Mouse (Mus musculus): ENCODE results near the gene Tnnt3. TPM values are rescaled to one million over a fixed set of nuclear protein-coding genes. Genes with fewer than 3 reads are reported as not detected.

The Tnnt3 gene
- total RNA-seq, 2 experiments from 2014 or later, result 0.98 to 10.9 TPM

- DNase-seq, result no peak
Measured at GRCm38 (mm10) chr7:142507453-142507852, 8.8 kb downstream of the Tnnt3 start.

GRCm38 (mm10) chr7:142509518-142509917, 10.9 kb downstream of the Tnnt3 start:
- DNase-seq, result no peak

GRCm38 (mm10) chr7:142510021-142510777, 11.6 kb downstream of the Tnnt3 start:
- no peak for DNase-seq

- DNase-seq, result no peak
Measured at GRCm38 (mm10) chr7:142514048-142514447, 15.4 kb downstream of the Tnnt3 start.

- DNase-seq, result no peak
Measured at GRCm38 (mm10) chr7:142516221-142516978, 17.8 kb downstream of the Tnnt3 start.

DNA sequence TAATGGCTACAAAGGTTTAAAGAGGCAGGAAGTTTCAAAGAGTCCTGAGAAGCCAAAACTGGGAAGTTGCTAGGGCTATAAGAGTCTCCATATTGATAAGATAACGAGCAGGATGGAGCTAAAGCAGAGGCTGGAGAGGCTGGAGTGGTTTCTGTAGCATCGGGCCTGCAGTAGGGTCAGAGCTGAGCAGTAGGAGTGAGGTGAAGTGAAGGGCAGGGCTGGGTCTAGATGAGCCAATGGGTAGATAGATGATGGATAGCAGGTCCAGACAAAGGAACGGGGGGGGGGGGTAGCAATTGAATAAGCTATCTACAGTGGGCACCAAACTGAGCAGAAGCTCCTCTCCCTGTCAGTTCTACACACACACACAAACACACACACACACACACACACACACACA, 18.9 kb downstream of the Tnnt3 start:
- DNase-seq, result no peak

DNA sequence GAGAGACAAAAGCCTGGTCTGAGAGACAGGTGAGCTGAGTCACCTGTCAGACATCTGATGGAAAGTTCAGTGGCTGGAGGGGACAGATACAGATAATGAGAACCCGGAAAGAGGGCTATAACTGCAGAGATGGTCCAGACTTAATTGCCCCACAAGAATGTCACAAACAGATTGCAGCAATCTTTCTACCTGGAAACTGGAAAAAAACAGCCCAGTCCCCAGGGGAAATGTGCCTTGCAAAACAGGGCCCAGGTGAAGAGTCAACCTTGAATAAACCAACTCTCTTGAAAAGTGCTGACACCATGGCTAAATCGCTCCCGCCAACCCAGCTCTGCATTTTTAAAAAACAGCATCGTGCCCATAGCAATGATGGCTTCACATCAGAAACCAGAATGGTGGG, 21.7 kb downstream of the Tnnt3 start:
- DNase-seq, result no peak

DNA sequence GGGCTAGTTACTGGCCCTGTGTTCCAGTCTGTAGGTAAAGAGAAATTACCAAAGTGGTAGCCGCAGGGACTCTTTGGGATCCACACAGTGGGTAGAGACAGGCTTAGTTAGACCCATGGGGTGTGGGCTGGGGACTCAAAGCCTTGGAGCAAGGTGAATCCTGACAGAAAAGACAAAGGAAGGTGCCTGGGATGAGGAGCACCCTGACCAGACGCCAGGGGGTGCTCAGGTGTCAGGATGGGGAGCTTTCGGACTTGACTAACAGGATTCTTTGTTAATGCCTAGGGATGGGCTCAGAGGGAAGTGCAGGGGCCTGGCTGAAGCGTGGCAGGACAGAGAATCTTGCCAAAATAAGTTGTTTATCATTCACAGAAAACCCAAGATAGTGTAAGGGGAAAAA, 23.7 kb downstream of the Tnnt3 start:
- DNase-seq, result peak; percentile 78

- DNase-seq, result peak; percentile 46
Measured at GRCm38 (mm10) chr7:142523200-142523990, 24.8 kb downstream of the Tnnt3 start.

- peak; percentile 44 for DNase-seq
Measured at GRCm38 (mm10) chr7:142525342-142526178, 26.9 kb downstream of the Tnnt3 start.

- DNase-seq, result no peak
Measured at GRCm38 (mm10) chr7:142529350-142529749, 30.7 kb downstream of the Tnnt3 start.

DNA sequence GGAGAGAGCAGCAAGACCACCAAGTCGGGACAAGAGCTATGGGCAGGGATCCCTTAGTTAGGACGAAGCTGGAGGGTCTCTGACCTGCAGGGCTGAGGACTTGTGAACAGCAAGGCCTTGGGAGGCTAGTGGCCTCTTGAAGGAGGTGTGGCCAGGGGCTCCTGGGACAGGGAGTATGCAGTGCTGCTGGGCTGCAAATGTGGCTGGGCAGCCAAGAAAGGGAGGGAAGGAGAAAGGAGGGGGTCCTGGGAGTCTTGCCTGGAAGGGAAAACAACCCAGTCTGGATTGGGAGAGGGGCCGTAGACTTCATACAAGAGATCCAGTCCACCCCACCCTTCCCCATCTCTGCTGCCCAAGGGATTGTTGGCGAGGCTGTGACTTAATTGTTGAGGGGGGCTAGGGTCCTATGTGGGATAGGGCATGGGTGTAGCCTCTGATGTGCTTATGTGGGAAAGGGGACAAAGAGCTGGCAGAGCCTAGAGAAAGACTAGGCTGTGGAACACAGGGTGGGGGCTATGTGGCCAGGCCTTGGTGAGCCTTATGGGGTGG, 33.4 kb downstream of the Tnnt3 start:
- peak; percentile 52 for DNase-seq

- DNase-seq, result no peak
Measured at GRCm38 (mm10) chr7:142532671-142533058, 34.0 kb downstream of the Tnnt3 start, which contains the start of gene Mrpl23. TSS of gene Mrpl23 (plus strand) at chr7:142532686.

DNA sequence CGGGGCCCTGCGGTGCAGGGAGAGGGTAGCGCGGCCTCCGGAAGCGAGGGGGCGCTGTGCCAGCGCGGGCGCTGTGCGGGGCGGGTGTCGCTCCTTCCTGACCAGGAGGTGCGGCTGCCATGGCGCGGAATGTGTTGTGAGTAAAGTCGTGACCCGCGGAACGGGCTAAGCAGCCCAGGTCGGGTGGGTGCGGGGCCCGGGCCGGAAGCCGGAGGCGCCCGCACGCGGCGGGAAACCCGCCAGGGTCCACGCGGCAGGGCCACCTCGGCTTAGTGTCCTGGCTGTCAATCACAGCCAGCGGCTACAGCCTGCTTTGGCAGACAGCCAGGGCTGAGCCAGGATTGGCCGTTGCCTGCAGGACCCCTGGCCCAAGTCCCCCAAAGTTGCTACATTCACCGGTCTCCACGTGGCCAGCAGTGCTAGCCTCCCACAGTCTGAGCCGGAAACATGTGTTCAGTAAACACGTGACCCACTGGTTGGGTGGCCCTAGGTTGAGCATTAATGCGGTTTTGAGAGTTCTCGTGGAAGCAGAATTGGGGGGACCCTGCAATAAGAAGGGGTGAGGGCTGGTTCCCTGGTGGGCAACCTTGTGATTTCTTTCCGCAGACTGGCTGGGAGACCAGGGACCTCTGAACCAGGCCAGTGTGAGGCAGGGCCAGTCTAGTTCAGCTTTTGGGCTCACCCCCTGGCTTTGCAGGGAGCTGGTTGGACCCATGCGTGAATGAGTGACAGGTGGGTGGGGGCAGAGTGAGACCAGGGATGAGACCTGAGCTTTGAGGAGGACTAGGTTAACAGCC, 34.6 kb downstream of the Tnnt3 start:
- DNase-seq, result peak; percentile 91

GRCm38 (mm10) chr7:142535116-142535515, 36.5 kb downstream of the Tnnt3 start:
- peak; percentile 45 for DNase-seq

GRCm38 (mm10) chr7:142535832-142536231, 37.2 kb downstream of the Tnnt3 start:
- no peak for DNase-seq

DNA sequence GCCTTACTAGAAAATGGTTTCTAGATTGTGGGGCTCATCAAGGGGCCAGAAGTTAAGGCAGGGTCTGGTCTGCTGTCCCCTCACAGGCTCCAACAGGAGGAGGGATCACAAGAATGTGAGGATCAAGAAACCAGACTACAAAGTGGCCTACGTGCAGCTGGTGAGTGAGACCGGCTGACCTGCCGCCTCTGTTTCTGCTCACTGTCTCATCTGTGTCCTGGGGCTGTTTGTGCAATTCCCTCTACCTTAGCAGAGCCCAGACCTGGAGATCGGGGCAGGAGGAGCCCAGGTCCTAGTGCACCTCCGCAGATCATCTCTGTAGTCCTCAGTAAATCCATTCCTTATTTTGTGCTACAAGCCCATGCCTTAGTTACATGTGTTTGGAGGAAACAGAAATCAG, 38.5 kb downstream of the Tnnt3 start:
- DNase-seq, result no peak

DNA sequence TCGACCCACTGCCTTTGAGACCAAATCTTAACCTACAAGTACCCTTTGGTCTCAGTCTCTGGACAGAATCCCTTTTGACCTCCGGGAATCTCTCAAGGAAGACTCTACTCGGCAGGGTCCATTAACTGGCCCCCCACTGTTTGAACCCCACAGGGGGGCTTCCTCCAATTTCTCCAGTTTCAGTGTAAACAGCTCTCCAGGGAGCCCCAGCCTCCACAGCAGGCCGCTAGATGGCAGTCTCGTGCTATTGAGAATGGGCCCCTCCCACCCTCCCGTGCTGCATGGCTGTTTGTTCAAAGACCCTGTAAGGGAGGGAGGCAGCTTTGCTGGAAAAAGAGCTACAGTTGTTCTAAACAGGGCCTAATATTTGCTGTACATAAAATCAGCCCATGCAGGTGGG, 39.2 kb downstream of the Tnnt3 start:
- peak; percentile 85 for DNase-seq

DNA sequence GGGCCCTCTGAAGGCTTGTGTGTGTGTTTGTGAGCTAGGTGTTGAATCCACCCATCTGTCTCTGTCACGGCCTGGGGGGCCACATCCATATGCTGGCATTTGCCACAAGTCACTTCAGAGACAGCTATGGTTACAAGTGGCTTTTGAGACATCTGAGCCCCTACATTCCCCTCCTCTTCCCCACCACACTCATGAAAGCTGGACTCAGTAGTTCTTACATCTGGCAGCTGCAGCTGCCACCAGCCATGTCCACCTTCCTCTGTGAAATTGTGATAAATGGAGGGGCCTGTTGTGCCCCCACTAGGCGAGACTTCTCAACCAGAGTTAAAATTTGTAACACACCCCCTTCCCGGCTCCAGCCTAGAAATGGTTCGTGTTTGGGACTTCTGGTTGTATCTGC, 39.7 kb downstream of the Tnnt3 start:
- DNase-seq, result no peak

GRCm38 (mm10) chr7:142538766-142539165, 40.1 kb downstream of the Tnnt3 start:
- DNase-seq, result no peak

DNA sequence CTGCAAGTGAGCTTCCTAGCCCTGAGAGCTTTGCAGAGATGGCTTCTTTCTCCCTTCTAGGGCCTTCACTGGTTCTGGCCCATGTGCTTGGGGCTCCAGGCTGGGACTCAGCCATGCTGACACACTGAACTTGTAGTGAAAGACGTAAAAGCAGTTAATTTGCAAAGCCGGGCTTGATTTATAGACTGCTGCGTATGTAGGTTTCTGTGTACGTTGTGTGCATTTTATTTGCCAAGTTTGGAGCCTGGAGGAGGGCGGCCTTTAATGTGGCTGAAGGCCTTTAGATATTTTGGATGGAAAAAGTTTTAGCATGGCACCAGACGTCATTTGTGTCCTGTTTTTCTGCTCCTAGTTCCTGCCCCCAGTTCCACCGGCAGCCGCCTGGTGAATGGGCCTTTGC, 41.2 kb downstream of the Tnnt3 start:
- no peak for DNase-seq
